Mouse (Mus musculus) forebrain, embryonic 16.5 days (tissue): Measurements from ENCODE around the gene Camk1g. TPM values are rescaled to one million over a fixed set of nuclear protein-coding genes. Genes with fewer than 3 reads are reported as not detected.

Experiments
- ATAC-seq: fragments of 200-750 bp; cut with Nextera tagmentation; 2 replicates; pipeline ENCODE4 v1.8.0; 2017; ENCODE audit warnings: mild to moderate bottlenecking, moderate library complexity
- H3K27ac ChIP-seq: fragments of 300-500 bp; sonication (generic); 2 replicates; pipeline ENCODE4 v1.5.1; 2014; ENCODE audit warnings: low read length, control low read depth
- H3K27me3 ChIP-seq: fragments of 300-500 bp; sonication (generic); replicated peaks from 2 replicates; pipeline ENCODE4 v1.6.1; 2014; ENCODE audit warnings: low read length; ENCODE audit not compliant: control insufficient read depth, insufficient read depth
- H3K36me3 ChIP-seq: fragments of 300-500 bp; sonication (generic); 2 replicates; pipeline ENCODE4 v1.6.1; 2014; ENCODE audit not compliant: control insufficient read depth, insufficient read depth
- H3K4me1 ChIP-seq: fragments of 300-500 bp; sonication (generic); replicated peaks from 2 replicates; pipeline ENCODE4 v1.6.1; 2014; ENCODE audit warnings: low read length; ENCODE audit not compliant: control insufficient read depth, insufficient read depth
- H3K4me2 ChIP-seq: fragments of 300-500 bp; sonication (generic); 2 replicates; pipeline ENCODE4 v1.6.1; 2014; ENCODE audit warnings: mild to moderate bottlenecking, low read length, control low read depth
- H3K4me3 ChIP-seq: fragments of 300-500 bp; sonication (generic); replicated peaks from 2 replicates; pipeline ENCODE4 v1.5.1; 2014; ENCODE audit warnings: mild to moderate bottlenecking, low read length, control low read depth
- H3K9ac ChIP-seq: fragments of 300-500 bp; sonication (generic); replicated peaks from 2 replicates; pipeline ENCODE4 v1.6.1; 2014; ENCODE audit warnings: low read depth, low read length, control low read depth
- H3K9me3 ChIP-seq: fragments of 300-500 bp; sonication (generic); 2 replicates; pipeline ENCODE4 v1.6.1; 2016; ENCODE audit warnings: low read length; ENCODE audit not compliant: control insufficient read depth
- WGBS: fragments of 180-500 bp; shearing (Covaris S2); extraction: QIAGEN DNeasy Blood & Tissue Kit; methylation state at CpG from one replicate; pipeline ENCODE4 v1.1.7; 2014; 5-methylcytosine and 5-hydroxymethylcytosine counted together
- polyA plus RNA-seq: library from polyadenylated mRNA; unstranded; fragments of >200 nt; fragmentation: Nextera tagmentation; extraction: Ambion mirVana; gene quantifications from 2 replicates; pipeline ENCODE4 v1.2.1, GENCODE M21; 2015

Camk1g gene
- polyA plus RNA-seq, 1 experiment from 2014 or later, result 51.9 TPM

GRCm38 (mm10) chr1:193305386-193305785 is 64.7 kb downstream of the Camk1g start:
- H3K27ac ChIP-seq, result peak overlapping the region; percentile 77

GRCm38 (mm10) chr1:193303096-193303495 is 67.0 kb downstream of the Camk1g start:
- H3K36me3 ChIP-seq, result no peaks in the 10 kb centered on the region
- H3K9ac ChIP-seq, result no peak overlapping the region
- 61% methylated on average over 2 of the region's 2 CpGs for WGBS
- no peaks in the 10 kb centered on the region for H3K9me3 ChIP-seq
- no peak overlapping the region for H3K4me2 ChIP-seq
- no peak overlapping the region for H3K4me3 ChIP-seq
- peaks cover 6% of the 10 kb centered on the region; the same call in 1 of the 2 replicates for H3K4me1 ChIP-seq
- no peaks in the 10 kb centered on the region for H3K27me3 ChIP-seq
- H3K27ac ChIP-seq, result no peak overlapping the region
- no peak for ATAC-seq

More at GRCm38 (mm10) chr1:193305386-193305785, 64.7 kb downstream of the Camk1g start:
- 18% methylated on average over 7 of the region's 7 CpGs for whole genome bisulfite sequencing
- Histone ChIP-seq H3K27me3 (no peaks in the 10 kb centered on the region), H3K4me3 (no peak overlapping the region), H3K4me2 (no peak overlapping the region), H3K36me3 (no peaks in the 10 kb centered on the region), H3K9ac (no peak overlapping the region), H3K9me3 (no peaks in the 10 kb centered on the region), H3K4me1 (peaks cover 6% of the 10 kb centered on the region; the same call in 1 of the 2 replicates)
- peak; percentile 93 for ATAC-seq

- H3K4me1 ChIP-seq, result peaks cover 6% of the 10 kb centered on the region; the same call in 1 of the 2 replicates
- 67% methylated on average over 8 of the region's 8 CpGs for WGBS
- H3K9me3 ChIP-seq, result no peaks in the 10 kb centered on the region
- no peak overlapping the region for H3K9ac ChIP-seq
- H3K27me3 ChIP-seq, result no peaks in the 10 kb centered on the region
- no peak for ATAC-seq
- no peaks in the 10 kb centered on the region for H3K36me3 ChIP-seq
- no peak overlapping the region for H3K27ac ChIP-seq
- H3K4me3 ChIP-seq, result no peak overlapping the region
- H3K4me2 ChIP-seq, result no peak overlapping the region
Measured at GRCm38 (mm10) chr1:193302093-193302405, 68.0 kb downstream of the Camk1g start.

- Histone ChIP-seq H3K4me1 (peaks cover 6% of the 10 kb centered on the region; the same call in 1 of the 2 replicates), H3K36me3 (no peaks in the 10 kb centered on the region), H3K27me3 (no peaks in the 10 kb centered on the region), H3K27ac (no peak overlapping the region), H3K4me3 (no peak overlapping the region), H3K4me2 (no peak overlapping the region), H3K9me3 (no peaks in the 10 kb centered on the region), H3K9ac (no peak overlapping the region)
- no peak for ATAC-seq
- WGBS, result 74% methylated on average over 6 of the region's 6 CpGs
Measured at GRCm38 (mm10) chr1:193301216-193302092, 68.6 kb downstream of the Camk1g start.

- no peaks in the 10 kb centered on the region for H3K9me3 ChIP-seq
- no peak for ATAC-seq
- no peak overlapping the region for H3K4me3 ChIP-seq
- H3K36me3 ChIP-seq, result no peaks in the 10 kb centered on the region
- H3K9ac ChIP-seq, result no peak overlapping the region
- H3K4me2 ChIP-seq, result no peak overlapping the region
- WGBS, result 59% methylated on average over 1 of the region's 1 CpGs
- no peak overlapping the region for H3K27ac ChIP-seq
- H3K27me3 ChIP-seq, result no peaks in the 10 kb centered on the region
- H3K4me1 ChIP-seq, result no peaks in the 10 kb centered on the region
Measured at GRCm38 (mm10) chr1:193299995-193300394, 70.1 kb downstream of the Camk1g start.

GRCm38 (mm10) chr1:193298141-193298765 is 71.8 kb downstream of the Camk1g start:
- Histone ChIP-seq H3K9ac (no peak overlapping the region), H3K4me2 (no peak overlapping the region), H3K27ac (no peak overlapping the region), H3K4me3 (no peak overlapping the region), H3K27me3 (no peaks in the 10 kb centered on the region), H3K9me3 (no peaks in the 10 kb centered on the region), H3K36me3 (no peaks in the 10 kb centered on the region), H3K4me1 (no peaks in the 10 kb centered on the region)
- 63% methylated on average over 3 of the region's 3 CpGs for WGBS
- no peak for ATAC-seq

Other genes starting within 250 kb of the Camk1g start
- 11.3 and 13.9 TPM in 2 replicates for gene Diexf, start 240.0 kb downstream of the Camk1g start, polyA plus RNA-seq
- gene Irf6, start 217.2 kb downstream of the Camk1g start, polyA plus RNA-seq, result 0.75 and 1.4 TPM in 2 replicates
- 14.2 and 16.1 TPM in 2 replicates for gene A130010J15Rik, start 202.3 kb downstream of the Camk1g start, polyA plus RNA-seq
- 0.51 and 1.2 TPM in 2 replicates for gene Traf3ip3, start 168.6 kb downstream of the Camk1g start, polyA plus RNA-seq
- 0.32 and 0.58 TPM in 2 replicates for gene Lamb3, start 162.6 kb downstream of the Camk1g start, polyA plus RNA-seq
- 0.42 and 1.1 TPM in 2 replicates for gene Hsd11b1, start 106.2 kb downstream of the Camk1g start, polyA plus RNA-seq
- gene G0s2, start 97.1 kb downstream of the Camk1g start, polyA plus RNA-seq, result 3.6 TPM in 2 replicates